Mouse (Mus musculus) thymus, adult 2 months (tissue): ENCODE results near the gene Chrna4. TPM values are rescaled to one million over a fixed set of nuclear protein-coding genes. Genes with fewer than 3 reads are reported as not detected.

Experiments
- DNase-seq: peaks from one replicate; pipeline ENCODE4 v3.0.0; 2021
- H3K27ac ChIP-seq: fragments of 200-500 bp; 2 replicates; pipeline ENCODE4 v1.5.1; 2012; ENCODE audit warnings: low read length, control low read depth; ENCODE audit not compliant: control insufficient read depth, insufficient read depth
- H3K27me3 ChIP-seq: fragments of 200-500 bp; 2 replicates; pipeline ENCODE4 v1.6.1; 2012; ENCODE audit warnings: mild to moderate bottlenecking, low read length, moderate library complexity, mixed read lengths; ENCODE audit not compliant: control insufficient read depth, insufficient read depth
- H3K36me3 ChIP-seq: fragments of 200-500 bp; 2 replicates; pipeline ENCODE4 v1.6.1; 2012; ENCODE audit warnings: mild to moderate bottlenecking, low read length, moderate library complexity; ENCODE audit not compliant: control insufficient read depth, insufficient read depth
- H3K4me1 ChIP-seq: fragments of 200-500 bp; replicated peaks from 2 replicates; pipeline ENCODE4 v1.6.1; 2012; ENCODE audit warnings: low read length; ENCODE audit not compliant: control insufficient read depth, insufficient read depth
- H3K4me3 ChIP-seq: fragments of 200-500 bp; 2 replicates; pipeline ENCODE4 v1.5.1; 2012; ENCODE audit warnings: mild to moderate bottlenecking, low read length, control low read depth, moderate library complexity; ENCODE audit not compliant: control insufficient read depth, insufficient read depth
- CTCF ChIP-seq: fragments of 200-500 bp; IDR thresholded peaks from 2 replicates; pipeline ENCODE4 v1.5.1; 2012; ENCODE audit warnings: mild to moderate bottlenecking, control low read depth, low read length, moderate library complexity, borderline replicate concordance; ENCODE audit not compliant: control insufficient read depth, poor library complexity, insufficient read depth; ENCODE audit errors: extremely low read depth
- POLR2A ChIP-seq: fragments of 200-500 bp; IDR thresholded peaks from 2 replicates; pipeline ENCODE4 v1.6.1; 2012; ENCODE audit warnings: mild to moderate bottlenecking, low read length, control low read depth, moderate library complexity; ENCODE audit not compliant: control insufficient read depth, poor library complexity, insufficient read depth; ENCODE audit errors: extremely low read depth
- WGBS: fragments of 180-500 bp; shearing (Covaris S2); methylation state at CpG from one replicate; pipeline ENCODE4 v1.1.7; 2018; 5-methylcytosine and 5-hydroxymethylcytosine counted together
- polyA plus RNA-seq: library from polyadenylated mRNA; depleted of rRNA; stranded (reverse); fragments of >200 nt; gene quantifications from 2 replicates; pipeline ENCODE4 v1.2.3, GENCODE M21; 2012

Gene Chrna4
- polyA plus RNA-seq, 1 experiment = 0.18 TPM

- H3K27ac ChIP-seq = no peak overlapping the region
- H3K4me3 ChIP-seq = no peak overlapping the region
- WGBS = 26% methylated on average over 7 of the region's 7 CpGs
- DNase-seq = no peak
- H3K27me3 ChIP-seq = peaks cover 6% of the 10 kb centered on the region
- H3K4me1 ChIP-seq = no peaks in the 10 kb centered on the region
- no peaks in the 10 kb centered on the region for H3K36me3 ChIP-seq
- TF ChIP-seq CTCF (no peak), POLR2A (no peak)
Observed at GRCm38 (mm10) chr2:181041941-181042340, 1.4 kb downstream of the Chrna4 start.

DNA sequence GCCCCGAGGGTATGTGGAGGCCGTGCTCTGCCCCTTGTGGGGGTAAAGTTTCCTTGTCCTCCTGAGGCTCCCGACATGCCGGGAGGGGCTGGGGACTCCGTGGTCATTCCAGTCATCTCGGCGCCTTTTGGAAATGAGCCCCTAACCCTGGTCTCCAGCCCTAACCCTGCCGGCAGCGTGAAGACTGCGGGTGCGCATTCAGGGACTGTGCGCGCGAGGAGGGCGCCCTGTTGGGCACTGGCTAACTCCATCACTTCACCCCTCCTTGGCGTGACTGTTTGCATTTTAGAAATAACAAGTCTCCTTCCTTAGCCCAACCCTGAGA is 4.0 kb downstream of the Chrna4 start:
- TF ChIP-seq POLR2A (no peak), CTCF (no peak)
- Histone ChIP-seq H3K36me3 (no peaks in the 10 kb centered on the region), H3K4me3 (no peak overlapping the region), H3K27me3 (peaks cover 6% of the 10 kb centered on the region), H3K27ac (no peak overlapping the region), H3K4me1 (no peaks in the 10 kb centered on the region)
- no peak for DNase-seq
- 6% methylated on average over 16 of the region's 16 CpGs for WGBS

DNA sequence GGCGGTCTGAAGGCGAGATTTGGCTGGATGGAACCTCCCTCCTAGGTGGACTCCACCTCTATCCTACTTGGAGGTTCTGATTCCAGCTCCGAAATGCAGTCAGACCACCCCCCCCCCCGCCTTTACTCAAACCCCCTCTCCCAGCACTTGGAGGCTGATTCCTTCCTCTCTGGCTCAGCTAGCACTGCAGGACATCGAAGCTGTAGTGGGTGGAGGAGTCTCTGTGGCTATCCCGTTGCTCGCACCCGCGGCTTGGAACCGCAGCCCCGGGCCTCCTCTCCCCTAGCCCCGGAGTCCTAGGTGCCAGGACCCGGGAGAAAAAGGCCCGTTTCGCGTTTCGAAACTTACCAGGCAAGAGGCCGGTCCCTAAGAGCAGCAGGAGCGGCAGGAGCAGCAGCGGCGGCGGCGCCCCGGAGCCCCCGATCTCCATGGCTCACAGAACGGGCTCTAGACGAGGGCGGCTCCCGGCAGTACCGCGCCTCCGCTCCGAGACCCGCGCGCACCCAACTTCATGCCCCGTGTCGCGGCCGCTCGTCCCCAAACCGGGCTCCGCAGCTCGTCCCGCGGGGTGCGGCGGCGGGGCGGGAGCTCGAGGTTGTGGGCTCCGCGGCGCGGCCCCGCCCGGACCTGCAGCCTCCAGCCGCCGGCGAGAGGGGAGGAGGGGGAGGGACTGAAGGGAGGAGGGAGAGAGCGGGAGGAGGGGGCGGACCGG is 4.5 kb downstream of the Chrna4 start:
- Histone ChIP-seq H3K27ac (no peak overlapping the region), H3K36me3 (no peaks in the 10 kb centered on the region), H3K4me1 (no peaks in the 10 kb centered on the region), H3K27me3 (peaks cover 6% of the 10 kb centered on the region), H3K4me3 (no peak overlapping the region)
- TF ChIP-seq CTCF (no peak), POLR2A (no peak)
- no peak for DNase-seq
- WGBS = 3% methylated on average over 62 of the region's 63 CpGs

- H3K4me1 ChIP-seq = no peaks in the 10 kb centered on the region
- 62% methylated on average over 6 of the region's 6 CpGs for WGBS
- DNase-seq = no peak
- no peak for TF ChIP-seq POLR2A
- no peak for TF ChIP-seq CTCF
- H3K4me3 ChIP-seq = no peak overlapping the region
- H3K36me3 ChIP-seq = no peaks in the 10 kb centered on the region
- H3K27me3 ChIP-seq = peaks cover 6% of the 10 kb centered on the region
- H3K27ac ChIP-seq = no peak overlapping the region
Observed at GRCm38 (mm10) chr2:181036561-181036960, 6.8 kb downstream of the Chrna4 start.

DNA sequence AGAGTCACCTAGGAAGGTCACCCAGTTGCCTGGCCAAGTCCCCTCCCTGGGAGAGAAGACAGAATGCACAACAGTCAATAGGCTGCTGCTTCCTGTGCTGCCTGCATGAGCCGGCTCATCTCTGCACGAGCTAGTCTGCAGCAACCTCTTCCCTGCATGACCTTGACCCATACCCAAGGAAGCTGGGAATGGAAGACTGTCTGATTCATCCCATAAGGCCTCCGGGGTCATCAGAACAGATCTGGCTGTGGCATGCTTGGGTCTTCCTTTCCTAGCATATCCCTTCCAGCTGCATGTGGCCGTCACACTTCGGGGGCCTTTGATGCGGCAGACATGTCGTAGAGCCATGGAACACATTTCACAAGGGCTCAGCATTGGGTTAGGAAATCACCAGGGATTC is 8.2 kb downstream of the Chrna4 start:
- H3K27ac ChIP-seq = no peak overlapping the region
- TF ChIP-seq CTCF = no peak
- TF ChIP-seq POLR2A = no peak
- WGBS = 85% methylated on average over 7 of the region's 7 CpGs

GRCm38 (mm10) chr2:181033310-181033709 is 10.0 kb downstream of the Chrna4 start:
- Histone ChIP-seq H3K4me1 (no peaks in the 10 kb centered on the region), H3K36me3 (no peaks in the 10 kb centered on the region), H3K27ac (no peak overlapping the region), H3K4me3 (no peak overlapping the region), H3K27me3 (no peaks in the 10 kb centered on the region; the same call in 1 of the 2 replicates)
- WGBS = 70% methylated on average over 6 of the region's 6 CpGs
- TF ChIP-seq POLR2A (no peak), CTCF (no peak)
- DNase-seq = no peak

More for the DNA sequence above, 8.2 kb downstream of the Chrna4 start:
- no peak for DNase-seq
- peaks cover 6% of the 10 kb centered on the region for H3K27me3 ChIP-seq
- no peak overlapping the region for H3K4me3 ChIP-seq
- H3K36me3 ChIP-seq = no peaks in the 10 kb centered on the region
- no peaks in the 10 kb centered on the region for H3K4me1 ChIP-seq

DNA sequence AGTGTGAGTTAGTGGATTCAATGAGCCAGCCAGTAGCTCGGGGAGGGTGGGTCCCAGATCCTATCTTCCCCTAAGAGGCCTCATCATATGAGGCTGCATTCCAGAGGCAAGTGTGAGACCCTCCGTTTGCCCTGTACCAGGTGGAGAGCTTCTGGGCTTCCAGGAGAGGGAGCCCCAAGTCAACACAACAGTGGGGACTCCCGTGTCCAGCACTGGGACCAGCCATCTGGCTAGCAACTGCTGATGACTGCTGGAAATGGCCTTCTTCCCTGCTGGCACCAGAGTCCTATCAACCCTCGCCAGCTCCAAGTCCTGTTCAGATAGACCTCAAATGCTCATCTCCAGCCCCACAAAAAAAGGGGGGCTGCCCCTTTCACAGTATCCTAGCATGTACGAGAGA is 10.9 kb downstream of the Chrna4 start:
- WGBS = 49% methylated on average over 5 of the region's 5 CpGs
- DNase-seq = no peak
- no peaks in the 10 kb centered on the region for H3K4me1 ChIP-seq
- no peaks in the 10 kb centered on the region for H3K27me3 ChIP-seq
- H3K4me3 ChIP-seq = no peak overlapping the region
- H3K36me3 ChIP-seq = no peaks in the 10 kb centered on the region
- TF ChIP-seq POLR2A = no peak
- TF ChIP-seq CTCF = no peak
- no peak overlapping the region for H3K27ac ChIP-seq
